Mouse (Mus musculus) adrenal gland, postnatal 10 days (tissue): ENCODE results near the gene Zfhx3. TPM values are rescaled to one million over a fixed set of nuclear protein-coding genes. Genes with fewer than 3 reads are reported as not detected.

ENCODE experiments used
- DNase-seq: peaks from one replicate; pipeline ENCODE4 v3.0.0; 2021; ENCODE audit warnings: mixed read lengths
- total RNA-seq, 2 experiments: library from RNA; stranded (reverse); gene quantifications; 2 replicates each; pipeline ENCODE4 v1.2.3; 2021

Zfhx3 gene
- total RNA-seq, 2 experiments from 2014 or later, result 25.8 to 31.5 TPM

DNA sequence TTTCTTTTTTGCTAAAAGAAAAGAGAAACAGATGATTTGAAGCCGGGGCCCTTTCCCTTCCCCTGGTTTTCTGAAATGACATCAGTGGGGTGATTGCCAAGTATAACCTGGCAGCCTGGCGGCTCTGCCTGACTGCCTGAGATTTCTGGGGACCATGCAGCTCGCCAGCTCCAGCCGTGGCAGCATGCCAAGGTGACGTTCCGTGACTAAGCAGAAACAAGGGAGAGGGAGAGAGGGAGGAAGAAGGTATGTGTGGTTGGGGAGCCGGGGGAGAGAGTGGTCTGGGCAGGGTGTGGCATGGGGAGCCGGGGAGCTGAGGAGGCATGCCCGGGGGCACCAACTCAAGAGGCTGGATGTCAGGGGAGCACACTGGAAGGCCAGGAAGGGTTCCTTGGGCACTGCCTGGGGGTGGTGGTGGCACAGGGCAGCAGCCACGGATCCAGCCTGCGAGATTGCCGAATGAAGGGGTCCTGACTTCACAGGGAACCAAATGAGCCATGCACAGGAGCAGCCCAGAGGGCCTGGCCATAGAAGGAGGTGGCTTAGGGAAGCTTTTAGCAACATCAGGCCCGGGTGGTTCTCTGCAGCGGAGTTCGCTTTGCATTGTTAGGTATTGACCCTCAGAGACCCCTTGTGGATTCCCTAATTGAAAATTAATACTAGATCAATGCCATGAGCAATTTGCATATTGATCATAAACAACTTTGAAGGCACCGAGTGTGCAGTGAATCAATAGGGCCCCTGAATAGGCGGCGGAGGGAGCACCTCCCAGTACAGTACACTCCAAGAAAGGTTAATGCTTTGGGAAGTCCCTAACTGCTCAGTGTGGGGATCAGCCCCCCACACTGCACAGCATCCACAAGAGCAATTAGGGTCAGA lies 954.3 kb downstream of the Zfhx3 start:
- peak; percentile 97 for DNase-seq

- DNase-seq, result no peak
These were observed 955.1 kb downstream of the Zfhx3 start for GRCm38 (mm10) chr8:108897347-108898100.

GRCm38 (mm10) chr8:108899251-108899771 lies 956.9 kb downstream of the Zfhx3 start:
- no peak for DNase-seq

DNA sequence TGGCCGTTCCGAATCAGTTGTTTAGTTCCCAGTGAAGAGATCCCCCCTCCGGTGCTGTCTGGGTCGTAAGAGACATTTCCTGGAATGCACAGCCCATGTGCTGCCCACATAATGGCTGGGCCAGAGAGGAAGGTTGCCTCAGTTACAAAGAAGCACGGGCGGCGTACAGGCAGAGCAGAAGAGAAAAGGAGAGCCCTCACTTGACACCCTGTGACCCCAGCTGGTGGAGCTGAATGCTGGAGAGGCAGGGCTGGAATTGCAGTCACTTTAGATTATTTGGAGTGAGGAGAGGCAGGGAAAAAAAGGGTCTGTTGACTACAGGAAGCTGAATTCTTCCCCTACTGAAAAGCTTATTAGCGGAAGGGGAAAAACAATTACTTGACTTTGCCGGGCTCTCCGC lies 958.1 kb downstream of the Zfhx3 start:
- DNase-seq, result no peak

- no peak for DNase-seq
These were observed 958.8 kb downstream of the Zfhx3 start for GRCm38 (mm10) chr8:108901208-108901607.

- no peak for DNase-seq
These were observed 961.1 kb downstream of the Zfhx3 start for GRCm38 (mm10) chr8:108903550-108903949.

GRCm38 (mm10) chr8:108904288-108904971 lies 962.0 kb downstream of the Zfhx3 start:
- no peak for DNase-seq

GRCm38 (mm10) chr8:108908066-108908465 lies 965.6 kb downstream of the Zfhx3 start:
- no peak for DNase-seq

GRCm38 (mm10) chr8:108908540-108908939 lies 966.1 kb downstream of the Zfhx3 start:
- DNase-seq, result no peak

- DNase-seq, result no peak
These were observed 966.6 kb downstream of the Zfhx3 start for GRCm38 (mm10) chr8:108909035-108909434.

GRCm38 (mm10) chr8:108909455-108909854 lies 967.0 kb downstream of the Zfhx3 start:
- no peak for DNase-seq

DNA sequence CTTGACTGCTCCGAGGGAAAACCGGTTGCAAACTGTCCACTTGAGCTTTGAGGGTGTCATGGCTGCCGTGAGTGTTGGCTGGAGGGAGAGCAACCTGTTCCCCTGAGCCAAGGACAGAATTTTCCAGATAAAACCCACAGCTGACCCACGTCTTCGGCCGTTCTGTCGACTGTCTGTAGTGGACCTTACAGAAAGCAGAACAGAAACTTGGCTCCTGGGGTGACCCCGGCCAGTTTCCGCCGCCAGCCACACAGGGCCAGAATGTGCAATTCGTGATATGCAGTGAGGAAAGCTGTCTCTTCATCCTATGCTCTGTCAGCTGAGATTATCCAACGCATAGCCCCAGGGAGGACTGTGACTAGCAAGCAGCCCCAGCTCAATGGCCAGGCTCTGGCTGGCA lies 968.4 kb downstream of the Zfhx3 start:
- DNase-seq, result peak; percentile 41

- peak; percentile 94 for DNase-seq
These were observed 969.1 kb downstream of the Zfhx3 start for GRCm38 (mm10) chr8:108911511-108911910.

GRCm38 (mm10) chr8:108912998-108913397 lies 970.6 kb downstream of the Zfhx3 start:
- no peak for DNase-seq

DNA sequence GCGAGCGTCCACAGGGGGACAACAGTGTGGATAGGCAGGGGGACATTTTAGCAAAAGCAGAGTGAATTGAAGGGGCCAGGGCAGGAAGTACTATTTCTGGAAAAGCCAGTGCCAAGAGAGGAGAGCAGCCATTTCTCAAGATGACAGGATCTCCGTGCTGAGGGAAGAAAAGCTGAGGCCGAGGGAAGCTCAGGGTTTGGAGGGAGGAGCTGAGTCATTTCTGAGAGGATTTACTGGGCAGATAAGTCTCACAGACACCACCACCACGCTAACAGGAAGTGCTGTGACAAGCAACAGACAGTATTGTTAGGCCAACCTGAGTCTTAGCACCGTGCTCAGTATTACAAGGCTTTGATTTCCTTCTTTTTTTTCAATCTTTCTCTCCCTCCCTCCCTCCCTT lies 973.0 kb downstream of the Zfhx3 start:
- peak; percentile 35 for DNase-seq

DNA sequence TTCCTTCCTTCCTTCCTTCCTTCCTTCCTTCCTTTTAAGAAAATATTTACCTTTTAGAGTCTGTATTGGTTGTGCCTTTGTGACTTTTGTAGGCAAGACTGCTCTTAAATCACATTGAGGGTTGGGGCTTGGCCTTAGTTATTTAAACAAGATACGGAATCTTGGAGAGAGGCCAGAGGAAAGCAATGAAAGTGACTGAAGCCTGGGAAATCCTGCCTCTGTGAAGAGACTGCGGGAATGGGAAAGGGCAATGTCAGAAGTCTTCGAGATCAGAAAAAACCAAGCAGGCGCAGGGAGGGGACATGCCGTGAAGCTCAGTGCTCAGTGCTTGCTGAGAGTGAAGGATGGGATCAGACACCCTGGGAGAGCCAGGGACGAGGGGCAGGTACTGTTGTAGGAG lies 973.4 kb downstream of the Zfhx3 start:
- peak; percentile 50 for DNase-seq

DNA sequence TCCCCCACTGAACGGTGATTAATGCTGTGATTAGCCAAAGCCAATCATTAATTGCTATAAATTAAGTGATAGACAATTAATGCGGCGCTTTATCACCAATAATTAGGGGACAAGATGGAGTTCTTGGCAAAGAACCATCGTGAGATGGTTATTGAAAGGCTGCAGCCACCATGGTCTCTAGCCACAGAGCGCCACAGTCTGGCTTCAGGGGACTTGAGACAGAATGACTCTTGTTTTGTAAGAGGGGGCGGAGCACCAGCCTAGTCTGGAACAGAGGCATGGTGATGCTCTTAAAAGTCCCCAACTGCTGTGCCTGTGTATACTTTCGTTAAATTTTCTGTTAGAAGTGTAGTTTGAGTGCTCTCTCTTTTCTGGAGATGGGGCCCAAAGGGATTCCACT lies 977.7 kb downstream of the Zfhx3 start:
- no peak for DNase-seq

GRCm38 (mm10) chr8:108923161-108923560 lies 980.7 kb downstream of the Zfhx3 start:
- DNase-seq, result no peak

- DNase-seq, result peak; percentile 70
These were observed 982.1 kb downstream of the Zfhx3 start for GRCm38 (mm10) chr8:108924526-108924925.

DNA sequence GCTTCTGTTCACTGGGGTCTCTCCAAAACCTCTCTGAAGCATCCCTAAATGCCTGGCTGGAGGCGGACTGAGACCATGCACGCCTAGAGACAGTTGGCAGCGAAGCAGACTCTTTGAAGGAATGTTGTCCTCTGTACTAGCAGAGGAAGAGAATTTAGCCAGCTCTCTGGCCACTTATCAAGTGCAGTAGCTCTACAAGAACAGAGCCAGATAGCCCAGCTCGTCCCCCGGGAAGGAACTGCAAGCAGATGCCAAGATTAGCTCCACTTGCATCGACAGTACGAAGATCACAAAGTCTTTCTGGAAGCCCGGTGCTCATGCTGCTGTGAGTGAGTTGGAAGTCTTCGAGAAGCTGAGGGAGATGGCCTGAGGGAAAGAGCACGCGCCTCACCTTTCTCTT lies 983.7 kb downstream of the Zfhx3 start:
- DNase-seq, result peak; percentile 70

DNA sequence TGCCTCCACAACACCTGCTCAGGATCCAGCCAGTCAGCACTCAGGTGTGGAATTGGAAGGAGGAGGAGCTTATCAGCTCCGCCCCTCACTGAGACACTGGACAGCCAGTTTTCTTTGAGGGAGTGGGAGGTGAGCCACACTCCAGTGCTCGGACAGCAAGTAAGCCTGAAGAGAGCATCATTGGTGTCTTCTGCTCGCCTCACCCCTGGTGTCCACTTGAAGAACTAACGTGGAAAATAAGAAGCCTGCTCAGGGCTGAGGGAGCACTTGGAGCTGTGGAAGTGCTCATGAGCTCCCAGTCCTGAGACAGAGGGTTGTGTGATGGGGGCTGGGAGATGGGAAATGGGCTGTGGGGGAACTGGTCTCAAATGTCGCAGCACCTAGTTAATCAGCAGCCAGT lies 988.2 kb downstream of the Zfhx3 start:
- DNase-seq, result no peak

GRCm38 (mm10) chr8:108931837-108932236 lies 989.4 kb downstream of the Zfhx3 start:
- no peak for DNase-seq

GRCm38 (mm10) chr8:108932729-108933128 lies 990.3 kb downstream of the Zfhx3 start:
- no peak for DNase-seq
